Mouse (Mus musculus) small intestine, adult 2 months (tissue): ENCODE data around the gene Msantd1.

ENCODE experiments used
- CTCF ChIP-seq: fragments of 200-500 bp; IDR thresholded peaks from 2 replicates; pipeline ENCODE4 v1.5.1; 2012; ENCODE audit warnings: low read depth, mild to moderate bottlenecking, control low read depth, inconsistent platforms, low read length, moderate library complexity, mixed read lengths; ENCODE audit not compliant: insufficient replicate concordance, insufficient read length; ENCODE audit errors: extremely low read depth
- POLR2A ChIP-seq: fragments of 200-500 bp; IDR thresholded peaks from 2 replicates; pipeline ENCODE4 v1.6.1; 2012; ENCODE audit warnings: low read depth, mild to moderate bottlenecking, control low read depth, inconsistent platforms, low read length, moderate library complexity

DNA sequence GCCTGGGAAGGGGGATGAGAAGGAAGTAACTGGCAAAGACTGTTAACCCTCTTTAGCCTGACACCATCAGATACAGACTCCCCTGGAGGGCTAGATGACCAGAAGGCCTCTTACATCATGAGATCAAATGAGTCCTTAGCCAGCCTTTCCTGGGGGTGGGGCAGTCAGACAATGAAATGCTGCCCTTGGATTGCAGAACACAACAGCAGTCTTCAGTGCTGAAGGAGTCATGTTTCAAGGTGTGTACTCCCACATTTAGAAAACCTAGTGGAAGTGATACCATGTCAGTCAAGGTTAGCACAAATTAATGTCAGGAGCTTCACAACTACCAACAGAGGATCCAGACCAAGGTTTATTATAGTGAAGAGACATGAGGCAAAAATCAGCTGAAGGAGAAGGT lies 5.4 kb upstream of the Msantd1 start:
- TF ChIP-seq CTCF (no peak), POLR2A (no peak)
